Comparison of ENCODE assay signal across 8 mouse cellular contexts in the genomic region with DNA sequence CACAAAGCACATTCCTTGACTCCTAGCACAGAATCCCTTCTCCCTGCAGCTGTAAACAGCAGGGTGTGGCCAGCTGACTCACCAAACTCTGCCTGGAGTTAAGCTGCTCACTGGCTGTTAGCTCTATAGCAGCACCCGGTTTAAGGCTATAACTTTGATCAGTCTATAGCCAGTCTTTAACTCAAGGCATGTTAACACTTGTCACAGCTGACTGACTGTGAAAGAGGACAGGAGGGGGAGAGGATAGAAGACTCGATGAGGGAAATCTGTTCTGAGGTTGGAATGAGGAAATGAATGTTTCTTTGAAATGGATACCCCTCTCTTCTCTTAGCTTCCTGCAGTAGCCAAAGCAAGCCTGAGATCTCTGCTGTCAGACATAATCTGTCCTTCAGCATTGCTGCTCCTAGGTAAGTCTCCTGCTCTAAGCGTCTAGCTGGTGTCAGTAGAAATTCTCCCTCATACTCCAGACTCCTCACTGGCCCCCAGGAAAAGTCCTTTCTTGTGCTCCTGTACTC. TPM values are rescaled to one million over a fixed set of nuclear protein-coding genes. Genes with fewer than 3 reads are reported as not detected.
DNase-seq lines count a peak whose midpoint lies in the region; ATAC-seq and TF ChIP-seq lines count a peak whose summit lies in the region.

No protein-coding gene starts in this region.

- no peaks in the 10 kb centered on the region for H3K9me3 ChIP-seq in forebrain, embryonic 12.5 days
- no peaks in the 10 kb centered on the region for H3K9me3 ChIP-seq in hindbrain, postnatal 0 days (ENCODE audit: low read length)
- H3K9me3 ChIP-seq in liver, postnatal 0 days (ENCODE audit: low read length), result no peaks in the 10 kb centered on the region

- ATAC-seq in frontal cortex, adult (ENCODE audit: low TSS enrichment), result peak; percentile 78
- no peak for ATAC-seq in forebrain, embryonic 12.5 days (ENCODE audit: low FRiP score)
- no peak for ATAC-seq in hindbrain, postnatal 0 days
- ATAC-seq in liver, postnatal 0 days, result peak; percentile 83

- DNase-seq in frontal cortex, postnatal 10 days (ENCODE audit: low spot score in 2 of 2), result no peak
- peak; percentile 32 for DNase-seq in adrenal gland, postnatal 10 days
- DNase-seq in hindbrain, postnatal 0 days (ENCODE audit: low spot score), result no peak
- peak; percentile 22 for DNase-seq in liver, postnatal 0 days
- DNase-seq in retina, embryonic 14.5 days (ENCODE audit: low spot score), result peak; percentile 12
- no peak for DNase-seq in layer of hippocampus, adult 9-10 months (ENCODE audit: low spot score)

- no peak overlapping the region for H3K27ac ChIP-seq in forebrain, embryonic 12.5 days
- H3K27ac ChIP-seq in hindbrain, postnatal 0 days, result no peak overlapping the region
- H3K27ac ChIP-seq in liver, postnatal 0 days (ENCODE audit: low read depth), result peak overlapping the region; percentile 91

- 2% methylated on average over 3 of the region's 3 CpGs for WGBS in forebrain, embryonic 12.5 days
- WGBS in hindbrain, postnatal 0 days, result 6% methylated on average over 3 of the region's 3 CpGs
- 2% methylated on average over 3 of the region's 3 CpGs for WGBS in liver, postnatal 0 days (ENCODE audit: insufficient replicate concordance)

- H3K4me1 ChIP-seq in forebrain, embryonic 12.5 days, result peaks cover 12% of the 10 kb centered on the region
- no peaks in the 10 kb centered on the region for H3K4me1 ChIP-seq in hindbrain, postnatal 0 days (ENCODE audit: insufficient read depth, low read length)
- peaks cover 11% of the 10 kb centered on the region for H3K4me1 ChIP-seq in liver, postnatal 0 days (ENCODE audit: insufficient read depth)

- H3K4me2 ChIP-seq in forebrain, embryonic 12.5 days, result peak overlapping the region; percentile 55
- peak overlapping the region; percentile 57 for H3K4me2 ChIP-seq in hindbrain, postnatal 0 days (ENCODE audit: low read depth, low read length)
- H3K4me2 ChIP-seq in liver, postnatal 0 days (ENCODE audit: low read depth, low read length), result peak overlapping the region; percentile 79

- TF ChIP-seq CTCF in hindbrain, postnatal 0 days (IDR thresholded peaks at IDR 0.05; ENCODE audit: low read depth), result no peak
- TF ChIP-seq CTCF in liver, postnatal 0 days (IDR thresholded peaks at IDR 0.05; ENCODE audit: low read depth), result no peak

- H3K36me3 ChIP-seq in forebrain, embryonic 12.5 days (replicated peaks), result no peaks in the 10 kb centered on the region
- H3K36me3 ChIP-seq in hindbrain, postnatal 0 days (ENCODE audit: insufficient read depth, low read length), result no peaks in the 10 kb centered on the region
- H3K36me3 ChIP-seq in liver, postnatal 0 days (replicated peaks; ENCODE audit: insufficient read depth, low read length), result peaks cover 10% of the 10 kb centered on the region

- peak overlapping the region; percentile 40 for H3K4me3 ChIP-seq in forebrain, embryonic 12.5 days (replicated peaks)
- peak overlapping the region; percentile 35 for H3K4me3 ChIP-seq in hindbrain, postnatal 0 days (ENCODE audit: low read length)
- H3K4me3 ChIP-seq in liver, postnatal 0 days (ENCODE audit: low read depth, low read length), result peak overlapping the region; percentile 72

- no peaks in the 10 kb centered on the region for H3K27me3 ChIP-seq in forebrain, embryonic 12.5 days
- H3K27me3 ChIP-seq in hindbrain, postnatal 0 days (ENCODE audit: insufficient read depth, low read length), result no peaks in the 10 kb centered on the region
- no peaks in the 10 kb centered on the region for H3K27me3 ChIP-seq in liver, postnatal 0 days (ENCODE audit: insufficient read depth, low read length)

- H3K9ac ChIP-seq in forebrain, embryonic 12.5 days, result 0 out of 2 replicates have a peak overlapping the region, but pooled peaks have one; percentile 55
- peak overlapping the region; percentile 6; the same call in 1 of the 2 replicates for H3K9ac ChIP-seq in hindbrain, postnatal 0 days (replicated peaks; ENCODE audit: low read length)
- H3K9ac ChIP-seq in liver, postnatal 0 days (replicated peaks), result peak overlapping the region; percentile 63

- TF ChIP-seq EP300 in liver, postnatal 0 days (IDR thresholded peaks at IDR 0.05; ENCODE audit: low read depth), result no peak

RNA-seq across cellular contexts. Expression of gene Vwa5a, which starts 0.9 kb away (rescaled TPM):
- 10 to 100 TPM; 33.2 to 37.9 TPM for total RNA-seq in adrenal gland, postnatal 10 days (2021)
- 6.5 and 8.7 TPM in 2 replicates for polyA plus RNA-seq in forebrain, embryonic 12.5 days (2016; fragmentation: Nextera tagmentation; extraction: Ambion mirVana)
- total RNA-seq in hindbrain, postnatal 0 days (2014; rRNA removed), result 9.2 and 14.1 TPM in 2 replicates
- polyA plus RNA-seq in hindbrain, postnatal 0 days (2015; fragmentation: Nextera tagmentation; extraction: Ambion mirVana), result 9.4 and 10.2 TPM in 2 replicates
- 6.1 and 8.0 TPM in 2 replicates for polyA plus RNA-seq in liver, postnatal 0 days (2015; fragmentation: Nextera tagmentation; extraction: Ambion mirVana)

RNA-seq across cellular contexts. Expression of gene Olfr919, which starts 15.5 kb away (rescaled TPM):
- not detected for total RNA-seq in adrenal gland, postnatal 10 days (2021)
- polyA plus RNA-seq in forebrain, embryonic 12.5 days (2016; fragmentation: Nextera tagmentation; extraction: Ambion mirVana), result not detected in 2 replicates
- total RNA-seq in hindbrain, postnatal 0 days (2014; rRNA removed), result not detected in 2 replicates
- polyA plus RNA-seq in hindbrain, postnatal 0 days (2015; fragmentation: Nextera tagmentation; extraction: Ambion mirVana), result not detected in 2 replicates
- not detected in 2 replicates for polyA plus RNA-seq in liver, postnatal 0 days (2015; fragmentation: Nextera tagmentation; extraction: Ambion mirVana)

RNA-seq across cellular contexts. Expression of gene Olfr920, which starts 33.1 kb away (rescaled TPM):
- total RNA-seq in adrenal gland, postnatal 10 days (2021), result under 1 TPM; 0.09 to 0.30 TPM
- polyA plus RNA-seq in forebrain, embryonic 12.5 days (2016; fragmentation: Nextera tagmentation; extraction: Ambion mirVana), result not detected in 2 replicates
- 0.21 TPM in 1 of 2 replicates, not detected in the other for total RNA-seq in hindbrain, postnatal 0 days (2014; rRNA removed)
- 0.03 and 0.06 TPM in 2 replicates for polyA plus RNA-seq in hindbrain, postnatal 0 days (2015; fragmentation: Nextera tagmentation; extraction: Ambion mirVana)
- 0.05 TPM in 2 replicates for polyA plus RNA-seq in liver, postnatal 0 days (2015; fragmentation: Nextera tagmentation; extraction: Ambion mirVana)

RNA-seq across cellular contexts. Expression of gene Olfr918, which starts 44.6 kb away (rescaled TPM):
- not detected for total RNA-seq in adrenal gland, postnatal 10 days (2021)
- polyA plus RNA-seq in forebrain, embryonic 12.5 days (2016; fragmentation: Nextera tagmentation; extraction: Ambion mirVana), result not detected in 2 replicates
- not detected in 2 replicates for total RNA-seq in hindbrain, postnatal 0 days (2014; rRNA removed)
- polyA plus RNA-seq in hindbrain, postnatal 0 days (2015; fragmentation: Nextera tagmentation; extraction: Ambion mirVana), result not detected in 2 replicates
- not detected in 2 replicates for polyA plus RNA-seq in liver, postnatal 0 days (2015; fragmentation: Nextera tagmentation; extraction: Ambion mirVana)

RNA-seq across cellular contexts. Expression of gene Olfr917, which starts 53.3 kb away (rescaled TPM):
- not detected for total RNA-seq in adrenal gland, postnatal 10 days (2021)
- polyA plus RNA-seq in forebrain, embryonic 12.5 days (2016; fragmentation: Nextera tagmentation; extraction: Ambion mirVana), result not detected in 2 replicates
- not detected in 2 replicates for total RNA-seq in hindbrain, postnatal 0 days (2014; rRNA removed)
- not detected in 2 replicates for polyA plus RNA-seq in hindbrain, postnatal 0 days (2015; fragmentation: Nextera tagmentation; extraction: Ambion mirVana)
- not detected in 2 replicates for polyA plus RNA-seq in liver, postnatal 0 days (2015; fragmentation: Nextera tagmentation; extraction: Ambion mirVana)

Comparison
In these comparisons a context has a peak if more than half of its experiments do, and no peak if none do; other contexts are left out.
1. ATAC-seq: peak in frontal cortex, adult (single experiment) and liver, postnatal 0 days (single experiment); none in forebrain, embryonic 12.5 days (single experiment) and hindbrain, postnatal 0 days (single experiment).
2. DNase-seq: peak in adrenal gland, postnatal 10 days (single experiment), liver, postnatal 0 days (single experiment) and retina, embryonic 14.5 days (single experiment); none in frontal cortex, postnatal 10 days (0 of 2), hindbrain, postnatal 0 days (single experiment) and layer of hippocampus, adult 9-10 months (single experiment).
3. H3K9ac ChIP-seq: peak in every context shown above with its lines; median percentile 63 in liver, postnatal 0 days; 55 in forebrain, embryonic 12.5 days; 6 in hindbrain, postnatal 0 days.
4. Peak in every context shown above with its lines, with median percentiles within 50 percentile points of each other: H3K4me2 ChIP-seq and H3K4me3 ChIP-seq.